Mouse (Mus musculus) megakaryocyte progenitor cell, adult 5-6 weeks (primary cell): ENCODE data around the gene Gigyf1. TPM values are rescaled to one million over a fixed set of nuclear protein-coding genes. Genes with fewer than 3 reads are reported as not detected.

Source experiments
- ATAC-seq: replicated peaks from 2 replicates; pipeline ENCODE4 v1.8.0; 2016; ENCODE audit warnings: mild to moderate bottlenecking, moderate TSS enrichment, inconsistent platforms; ENCODE audit not compliant: poor library complexity
- total RNA-seq, 2 experiments: library from RNA; stranded (forward) in 1 of 2; stranded (reverse) in 1 of 2; fragments of 157-497, 149-512 nt in 1 of 2; fragments of 200-1000 nt in 1 of 2; gene quantifications; 2 replicates each; pipeline versions ENCODE4 v1.2.3 to v1.2.4; 2015 to 2017

The Gigyf1 gene
- total RNA-seq, 2 experiments from 2014 or later = 4.7 to 8.6 TPM

DNA sequence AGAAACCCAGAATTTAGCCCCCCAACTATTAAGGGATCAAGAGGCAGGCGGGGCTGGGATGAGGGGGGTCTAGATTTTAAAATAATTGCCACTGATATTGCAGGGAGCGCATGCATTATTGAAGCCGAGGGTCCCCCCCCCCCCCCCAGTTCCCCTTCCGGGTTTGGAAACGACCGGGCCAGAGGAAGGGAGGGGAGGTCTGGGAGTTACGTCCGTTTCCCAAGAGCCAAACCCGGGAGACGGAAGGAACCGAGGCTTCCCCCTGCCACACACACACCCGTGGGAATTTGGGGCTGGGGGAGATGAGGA, 14.4 kb downstream of the Gigyf1 start:
- peak; percentile 6; the same call in 1 of the 2 replicates for ATAC-seq

GRCm38 (mm10) chr5:137533117-137533827, 14.9 kb downstream of the Gigyf1 start, which contains the start of the genes Epo and Gnb2:
Gene Epo, minus strand, starts transcription at chr5:137533242.
Gene Gnb2, minus strand, starts transcription at chr5:137533510.
- peak; percentile 81 for ATAC-seq

- no peak for ATAC-seq
These were observed 16.4 kb downstream of the Gigyf1 start for GRCm38 (mm10) chr5:137534762-137535161.

DNA sequence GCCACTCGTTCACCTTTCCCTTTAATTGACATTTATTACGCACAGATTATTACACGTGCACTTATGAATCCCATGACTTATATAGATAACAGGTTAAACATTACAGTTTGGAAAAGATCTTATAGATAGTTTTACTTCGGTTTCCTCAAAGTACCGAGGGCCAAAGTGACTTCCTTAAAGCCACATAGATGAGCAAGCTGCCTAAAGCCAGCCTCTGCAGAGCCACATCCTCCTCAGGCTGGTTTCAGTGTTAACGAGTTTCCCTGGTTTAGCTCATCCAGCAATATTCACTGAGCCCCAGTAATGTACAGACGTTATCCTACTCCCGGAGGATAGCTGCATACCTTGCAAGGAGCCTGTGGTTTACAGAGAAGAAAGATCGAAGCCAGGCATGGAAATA, 17.0 kb downstream of the Gigyf1 start:
- ATAC-seq = no peak

DNA sequence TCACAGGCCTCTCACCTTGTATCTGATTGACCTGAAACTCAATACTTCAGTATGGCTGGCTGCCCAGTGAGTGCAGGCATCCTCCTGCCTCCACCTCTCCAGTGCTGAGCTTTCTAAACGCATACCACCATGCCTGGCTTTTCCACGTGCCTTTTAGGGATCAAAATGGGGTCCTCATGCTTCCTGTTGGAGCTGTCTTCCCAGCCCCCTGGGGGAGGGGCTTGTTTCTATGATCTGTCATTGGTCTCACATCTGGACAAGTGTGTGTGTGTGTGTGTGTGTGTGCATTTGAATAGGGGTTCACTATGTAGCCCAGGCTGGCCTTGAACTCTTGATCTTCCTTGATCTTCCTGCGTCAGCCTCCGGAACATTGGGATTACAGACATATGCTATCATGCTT, 19.1 kb downstream of the Gigyf1 start:
- ATAC-seq = no peak

DNA sequence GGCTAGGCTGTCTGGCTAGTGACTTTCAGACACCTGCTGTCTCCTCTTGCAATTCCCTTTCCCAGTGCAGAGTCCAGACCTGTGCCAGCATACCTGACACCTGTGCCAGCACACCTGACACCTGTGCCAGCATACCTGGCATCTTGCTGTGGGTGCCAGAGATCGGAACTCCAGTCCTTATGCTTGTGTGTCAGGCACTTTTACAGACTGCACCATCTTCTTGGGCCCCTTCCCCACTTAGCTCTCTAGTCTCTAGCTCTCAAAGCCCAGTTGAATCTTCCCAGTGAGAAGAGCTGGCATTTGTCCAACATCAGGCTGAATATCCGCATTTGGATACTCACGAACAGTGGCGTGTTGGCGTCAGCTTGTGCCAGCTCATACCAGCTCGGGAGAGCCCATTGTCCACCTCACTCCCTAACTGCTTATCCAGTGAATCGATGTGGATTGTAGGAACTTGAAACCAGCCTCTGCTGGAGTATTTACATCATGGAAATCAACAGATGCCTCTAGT, 21.0 kb downstream of the Gigyf1 start:
- no peak for ATAC-seq

- no peak for ATAC-seq
These were observed 22.6 kb downstream of the Gigyf1 start for GRCm38 (mm10) chr5:137540991-137541390.

DNA sequence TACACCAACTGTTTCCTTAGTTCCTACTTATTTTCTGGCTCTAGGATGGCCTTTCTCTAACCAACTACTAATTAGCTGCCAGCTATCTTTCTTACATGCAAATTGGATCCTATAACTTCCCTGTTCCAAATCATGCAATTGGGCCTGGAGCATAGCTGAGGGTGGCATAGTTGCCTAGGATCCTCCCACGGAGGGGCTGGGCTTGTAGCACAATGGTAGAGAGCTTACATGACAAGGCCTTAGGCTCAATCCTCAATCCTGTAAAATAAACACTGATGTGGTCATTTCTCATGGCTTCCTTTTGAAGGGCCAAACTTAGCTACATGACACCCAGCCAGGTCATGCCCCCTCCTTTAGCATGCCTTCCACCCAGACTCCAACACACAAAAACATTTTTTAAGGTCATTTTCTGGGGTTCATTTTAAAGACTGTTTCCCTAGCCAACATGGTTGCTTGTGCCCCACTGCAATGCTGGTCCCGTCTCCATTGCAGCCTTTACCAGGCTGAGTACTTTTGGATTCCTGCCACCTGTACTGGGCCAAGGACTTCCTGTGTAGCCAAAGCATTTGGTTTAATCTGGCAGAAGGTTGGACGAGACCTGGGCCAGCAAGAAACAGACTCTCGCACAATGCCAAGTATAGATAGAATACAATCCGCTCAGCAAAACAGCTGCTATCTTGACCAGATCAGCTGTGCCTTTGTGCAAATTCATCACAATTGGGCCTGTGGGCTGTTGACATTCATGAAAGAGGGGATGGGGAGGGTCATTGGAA, 23.6 kb downstream of the Gigyf1 start:
- ATAC-seq = 0 out of 2 replicates have a peak, but pooled peaks have one; percentile 26

GRCm38 (mm10) chr5:137544926-137545325, 26.6 kb downstream of the Gigyf1 start:
- no peak for ATAC-seq

DNA sequence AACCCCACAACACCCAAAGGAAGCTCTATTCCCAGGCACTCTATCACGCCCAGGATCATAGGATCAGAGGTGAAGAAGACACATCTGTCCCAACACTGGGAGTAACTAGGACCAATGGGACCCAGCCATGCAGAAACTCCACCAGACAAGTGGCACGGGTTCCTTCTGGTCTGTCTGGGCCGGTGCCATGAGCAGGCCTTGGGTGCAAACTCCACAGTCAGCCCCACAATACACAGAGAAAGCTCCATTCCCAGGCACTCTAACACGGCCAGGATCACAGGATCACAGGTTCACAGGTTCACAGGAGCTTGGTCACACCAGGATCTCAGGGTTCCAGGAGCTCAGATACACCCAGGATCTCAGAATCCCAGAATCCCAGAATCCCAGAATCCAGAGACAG, 27.2 kb downstream of the Gigyf1 start:
- no peak for ATAC-seq

DNA sequence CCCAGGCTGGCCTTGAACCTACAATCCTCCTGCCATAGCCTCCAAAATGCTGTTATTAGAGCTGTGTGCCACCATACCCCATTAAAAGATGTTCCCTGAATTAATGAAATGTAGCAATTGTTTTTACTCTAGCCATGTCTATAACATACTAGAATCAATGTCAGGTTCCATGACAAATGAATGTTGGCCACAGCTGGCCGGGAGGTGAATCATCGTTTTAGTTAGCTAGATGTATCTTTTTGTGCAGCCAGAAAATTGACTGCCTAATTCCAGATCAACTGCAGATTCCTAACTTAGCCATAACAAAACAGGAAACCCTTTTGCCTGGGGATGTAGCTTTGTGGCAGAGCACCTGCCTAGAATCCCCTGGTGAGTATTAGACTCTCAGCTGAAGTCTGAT, 31.5 kb downstream of the Gigyf1 start:
- ATAC-seq = no peak

DNA sequence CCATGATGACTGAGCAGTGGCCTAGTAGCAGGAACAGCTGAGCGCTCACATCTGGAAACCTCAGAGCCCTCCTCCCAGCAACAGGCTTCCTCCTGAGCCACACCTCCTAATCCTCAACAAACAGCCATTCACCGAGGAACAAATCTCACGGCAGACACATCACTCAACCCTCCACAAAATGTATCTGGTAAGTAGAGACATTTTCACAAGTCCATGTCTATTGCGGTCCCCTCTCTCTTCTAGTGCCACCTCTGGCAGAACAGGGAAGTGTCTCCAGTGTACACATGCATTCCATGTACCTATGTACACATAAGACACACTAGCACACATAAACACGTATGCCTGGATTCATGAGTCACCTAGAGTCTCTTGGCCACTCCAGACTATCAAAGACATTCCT, 32.8 kb downstream of the Gigyf1 start:
- peak; percentile 73 for ATAC-seq

- no peak for ATAC-seq
These were observed 34.7 kb downstream of the Gigyf1 start for GRCm38 (mm10) chr5:137553000-137553399.

- peak; percentile 95 for ATAC-seq
These were observed 35.1 kb downstream of the Gigyf1 start, which contains the start of gene Actl6b for GRCm38 (mm10) chr5:137553411-137553837. Gene Actl6b, plus strand, starts transcription at chr5:137553517.

DNA sequence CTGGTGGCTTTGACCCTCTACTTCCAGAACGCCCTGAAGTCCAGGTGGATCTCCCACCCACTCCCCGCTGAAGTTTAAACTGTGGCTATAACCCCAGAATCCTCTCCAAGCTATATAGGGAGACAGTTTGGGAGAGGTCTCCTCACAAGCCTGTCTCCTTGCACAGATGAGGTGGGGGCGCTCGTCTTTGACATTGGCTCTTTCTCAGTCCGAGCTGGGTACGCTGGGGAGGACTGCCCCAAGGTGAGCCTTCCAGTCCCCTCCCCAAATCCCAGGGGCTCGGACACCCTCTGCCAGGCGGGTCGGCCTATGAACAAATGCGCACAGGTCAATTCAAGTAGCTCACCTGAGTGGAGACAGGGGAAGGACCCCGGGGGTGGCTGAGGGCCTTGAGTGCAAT, 35.5 kb downstream of the Gigyf1 start:
- ATAC-seq = no peak

DNA sequence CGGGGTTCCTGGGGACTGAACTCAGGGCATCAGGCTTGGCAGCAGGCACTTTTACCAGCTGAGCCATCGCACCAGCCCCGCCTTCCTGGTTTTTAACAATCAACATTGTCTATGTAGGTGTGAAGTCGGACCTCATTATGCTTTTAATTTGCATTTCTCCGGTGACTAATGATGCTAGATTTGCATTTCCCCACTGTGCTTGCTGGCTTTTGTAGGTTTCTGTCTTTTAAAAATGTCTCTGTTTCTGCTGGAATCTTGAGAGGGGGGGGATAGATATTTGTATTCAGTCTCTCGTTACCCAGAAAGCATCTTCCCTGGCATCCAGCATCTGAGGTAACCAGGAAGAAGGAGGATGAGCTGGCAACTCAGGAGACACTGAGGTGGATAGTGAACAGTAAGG, 43.2 kb downstream of the Gigyf1 start:
- no peak for ATAC-seq

DNA sequence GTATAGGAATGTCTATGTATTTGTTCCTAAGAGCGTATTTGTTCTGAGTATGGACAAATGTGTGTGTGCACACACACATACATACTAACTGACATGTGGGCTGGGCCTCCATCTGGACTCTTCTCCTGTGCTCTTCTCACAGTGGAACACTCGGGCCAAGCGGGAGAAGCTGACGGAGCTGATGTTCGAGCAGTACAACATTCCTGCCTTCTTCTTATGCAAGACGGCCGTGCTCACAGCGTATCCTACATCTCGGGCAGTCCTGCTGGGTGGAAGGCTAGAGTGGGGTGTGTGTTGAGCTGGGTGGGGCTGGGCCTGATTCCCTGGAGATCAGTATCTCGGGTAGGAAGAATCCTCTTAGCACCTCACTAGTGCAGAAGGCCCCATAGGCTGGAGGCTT, 44.6 kb downstream of the Gigyf1 start:
- ATAC-seq = no peak

- no peak for ATAC-seq
These were observed 47.4 kb downstream of the Gigyf1 start for GRCm38 (mm10) chr5:137565744-137566143.

DNA sequence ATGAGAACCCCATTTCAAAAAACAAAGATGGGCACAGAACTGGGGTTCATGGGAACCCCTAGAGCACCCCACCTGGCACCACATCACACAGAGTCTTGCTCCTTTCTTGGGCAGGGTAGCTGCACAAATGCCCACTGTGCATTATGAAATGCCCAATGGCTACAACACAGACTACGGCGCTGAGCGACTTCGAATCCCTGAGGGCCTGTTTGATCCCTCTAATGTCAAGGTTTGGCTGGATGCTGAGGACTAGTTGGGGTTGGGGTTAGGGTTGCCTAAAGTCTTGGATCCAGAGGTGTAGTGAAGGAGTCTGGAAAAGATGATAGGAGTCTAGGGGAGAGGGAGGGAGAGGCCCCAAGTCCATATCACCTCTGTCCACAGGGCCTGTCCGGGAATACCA, 48.1 kb downstream of the Gigyf1 start:
- no peak for ATAC-seq

DNA sequence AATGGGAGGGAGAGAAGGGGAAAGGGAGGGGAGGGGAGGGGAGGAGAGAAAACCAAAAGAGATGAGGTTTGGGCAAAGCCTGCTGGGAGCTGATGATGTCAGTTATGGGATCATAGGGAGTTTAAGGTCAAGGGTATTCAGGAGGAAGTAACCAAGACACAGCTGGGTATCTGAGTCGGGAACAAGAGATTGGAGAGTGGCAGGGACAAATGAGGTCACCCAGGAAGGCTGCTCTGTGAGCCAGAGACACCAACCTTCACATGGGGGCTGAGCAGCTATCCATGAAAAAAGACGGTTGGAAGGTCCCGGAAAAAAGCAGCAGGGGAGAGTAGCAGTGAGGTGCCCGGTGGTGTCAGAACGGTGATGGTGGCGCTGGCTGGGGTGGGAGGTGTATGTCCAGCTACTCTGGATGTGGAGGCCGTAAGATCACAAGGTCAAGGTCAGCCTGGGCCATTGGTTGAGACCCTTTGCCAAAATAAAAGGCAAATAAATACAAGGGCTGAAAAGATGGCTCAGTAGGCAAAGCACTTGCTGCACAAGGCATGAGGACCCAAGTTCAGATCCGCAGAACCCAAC, 50.0 kb downstream of the Gigyf1 start:
- no peak for ATAC-seq

DNA sequence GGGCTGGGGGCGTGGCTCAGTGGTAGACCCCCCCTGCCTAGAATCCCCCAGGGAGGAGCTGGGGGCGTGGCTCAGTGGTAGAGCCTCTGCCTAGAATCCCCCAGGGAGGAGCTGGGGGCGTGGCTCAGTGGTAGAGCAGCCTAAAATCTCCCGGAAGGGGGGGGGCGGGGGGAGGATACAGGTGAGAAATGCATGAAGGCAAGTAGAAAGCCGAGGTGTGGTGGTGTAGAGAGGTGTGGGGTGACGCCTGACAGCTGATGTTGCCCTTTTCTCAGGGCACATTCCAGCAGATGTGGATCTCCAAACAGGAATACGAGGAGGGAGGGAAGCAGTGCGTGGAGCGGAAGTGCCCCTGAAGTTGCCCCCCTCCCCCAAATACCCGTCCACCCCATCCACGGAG, 50.7 kb downstream of the Gigyf1 start:
- ATAC-seq = no peak

DNA sequence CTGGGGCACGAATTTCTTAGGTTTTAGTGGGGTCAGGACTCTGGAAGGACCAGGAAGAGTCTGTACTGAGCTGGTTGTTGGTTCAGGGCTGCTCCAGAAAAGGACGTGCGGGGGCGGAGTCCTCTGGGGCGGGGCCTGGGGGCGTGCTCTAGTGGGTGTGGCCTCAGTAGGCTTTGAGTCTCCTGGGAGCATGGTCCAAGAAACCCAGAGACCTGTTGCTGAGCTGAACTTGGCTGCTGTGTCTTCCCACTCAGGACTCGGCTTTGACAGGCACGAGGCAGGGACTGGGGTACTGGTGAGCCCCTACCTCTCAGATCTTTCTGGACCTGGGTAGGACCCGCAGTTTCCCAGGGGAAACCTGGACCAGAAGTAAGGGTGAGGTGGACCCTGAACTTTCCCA, 51.3 kb downstream of the Gigyf1 start, which contains the start of gene Tfr2:
TSS of gene Tfr2 (plus strand) at position 176 of the 400 bp plus-strand sequence.
- peak; percentile 78 for ATAC-seq
